Mouse (Mus musculus): ENCODE data around the gene Eng.

Gene Eng

DNA sequence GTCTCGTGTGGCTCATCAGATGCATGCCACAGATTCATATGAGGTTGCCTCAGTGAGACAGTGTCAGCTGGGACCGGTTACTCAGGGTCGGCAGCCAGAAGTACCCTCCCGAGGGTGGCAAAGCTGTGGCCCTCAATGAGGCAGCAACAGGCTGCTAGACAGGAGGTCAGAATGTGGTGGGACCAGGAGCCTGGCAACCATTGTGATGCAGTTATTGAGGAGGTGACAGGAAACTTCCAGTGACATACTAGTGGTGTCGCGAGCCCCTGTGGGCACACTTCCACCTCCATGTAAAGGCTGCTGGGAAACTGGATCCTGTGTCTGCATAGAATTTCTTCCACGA lies 24.9 kb upstream of the Eng start, which contains the start of gene Ak1:
Ak1 (plus strand) TSS at position 242 of the 343 bp plus-strand sequence.
- no peak for DNase-seq (ENCODE audit: low read depth in 2 of 2, low spot score in 2 of 2)

- no peak for DNase-seq (ENCODE audit: low read depth in 2 of 2, low spot score in 2 of 2)
Measured at GRCm38 (mm10) chr2:32624111-32624748, 22.2 kb upstream of the Eng start.

GRCm38 (mm10) chr2:32625212-32625872 lies 21.1 kb upstream of the Eng start:
- no peak for DNase-seq (ENCODE audit: low read depth in 2 of 2, low spot score in 2 of 2)

GRCm38 (mm10) chr2:32625873-32626694 lies 20.3 kb upstream of the Eng start:
- DNase-seq (ENCODE audit: low read depth in 2 of 2, low spot score in 2 of 2) = no peak

GRCm38 (mm10) chr2:32627266-32628043 lies 18.9 kb upstream of the Eng start:
- DNase-seq (ENCODE audit: low read depth in 2 of 2, low spot score in 2 of 2) = no peak

DNA sequence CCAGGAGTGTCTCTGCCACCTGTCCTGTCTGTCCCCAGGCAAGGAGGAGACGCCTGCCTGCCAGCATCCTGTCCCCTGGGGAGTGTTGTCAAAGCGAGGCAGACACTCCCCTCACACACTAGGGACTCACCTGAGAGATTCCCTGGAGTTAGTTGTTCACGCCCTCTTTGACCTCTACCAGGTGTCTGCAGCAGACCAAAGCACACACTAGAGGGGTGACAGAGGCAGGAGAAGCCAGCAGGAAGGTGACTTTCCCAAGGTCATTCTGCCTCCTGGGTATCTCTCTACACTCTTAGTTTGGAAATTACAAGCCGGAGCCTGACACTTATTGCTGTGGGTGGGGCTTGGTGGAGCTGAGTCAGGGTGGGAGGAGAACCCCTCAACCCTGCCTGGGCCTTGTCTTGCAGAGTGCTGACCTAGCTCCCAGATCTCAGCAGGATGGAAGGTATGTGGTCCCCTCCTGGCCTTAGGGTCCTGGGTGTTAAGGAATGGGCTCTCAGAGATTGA lies 18.3 kb upstream of the Eng start:
- no peak for DNase-seq (ENCODE audit: low read depth in 2 of 2, low spot score in 2 of 2)

- no peak for DNase-seq (ENCODE audit: low read depth in 2 of 2, low spot score in 2 of 2)
Measured at GRCm38 (mm10) chr2:32628729-32629128, 17.7 kb upstream of the Eng start.

- DNase-seq (ENCODE audit: low read depth in 2 of 2, low spot score in 2 of 2) = no peak
Measured at GRCm38 (mm10) chr2:32629276-32629976, 17.0 kb upstream of the Eng start.

DNA sequence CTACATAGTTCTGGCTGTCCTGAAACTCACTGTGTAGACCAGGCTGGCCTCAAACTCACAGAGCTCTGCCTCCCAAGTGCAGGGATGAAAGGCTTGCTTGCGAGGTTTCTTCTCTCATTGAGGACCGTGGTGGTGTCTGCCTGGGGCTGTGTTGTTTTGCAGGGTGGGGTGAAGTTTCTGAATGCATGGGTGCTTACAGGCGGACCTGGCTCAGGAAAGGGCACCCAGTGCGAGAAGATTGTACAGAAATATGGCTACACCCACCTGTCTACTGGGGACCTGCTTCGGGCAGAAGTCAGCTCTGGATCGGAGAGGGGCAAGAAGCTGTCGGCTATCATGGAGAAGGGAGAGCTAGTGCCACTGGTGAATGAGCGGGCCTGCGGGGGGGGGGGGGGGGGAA lies 16.4 kb upstream of the Eng start:
- DNase-seq (ENCODE audit: low read depth in 2 of 2, low spot score in 2 of 2) = no peak

- no peak for DNase-seq (ENCODE audit: low read depth in 2 of 2, low spot score in 2 of 2)
Measured at GRCm38 (mm10) chr2:32631046-32631445, 15.3 kb upstream of the Eng start.

DNA sequence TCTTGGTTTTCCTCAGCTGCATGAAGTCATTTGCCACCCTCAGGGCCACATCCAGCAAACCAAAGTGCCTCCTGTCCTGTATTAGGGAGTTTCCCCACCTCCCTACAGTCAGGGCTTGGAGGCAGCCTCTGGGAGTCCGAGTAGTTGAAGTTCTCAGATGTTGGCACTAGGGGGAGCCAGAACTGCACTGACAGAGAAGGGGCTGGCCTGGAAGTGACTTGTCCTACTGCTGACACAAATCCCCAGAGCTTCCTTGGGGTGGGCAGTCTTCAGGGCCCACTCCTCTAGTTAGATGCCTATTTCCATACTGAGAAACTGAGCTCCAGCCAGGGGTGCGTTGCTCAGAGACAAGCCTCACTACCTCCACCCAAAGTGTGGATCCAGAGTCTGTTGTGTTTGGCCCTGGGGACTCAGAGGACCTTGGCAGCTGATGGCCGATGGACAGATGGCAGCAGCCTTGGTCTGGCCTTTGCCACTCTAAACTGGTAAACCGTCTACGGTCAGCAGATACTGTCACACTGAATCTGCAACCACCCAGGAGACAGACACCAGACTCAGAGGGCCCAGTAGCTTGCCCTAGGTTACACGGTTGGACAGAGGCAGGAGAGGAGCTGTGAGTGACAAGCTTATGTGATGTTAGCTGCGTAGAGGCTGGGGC lies 14.5 kb upstream of the Eng start:
- DNase-seq (ENCODE audit: low read depth in 2 of 2, low spot score in 2 of 2) = peak; percentile 74 to 84

DNA sequence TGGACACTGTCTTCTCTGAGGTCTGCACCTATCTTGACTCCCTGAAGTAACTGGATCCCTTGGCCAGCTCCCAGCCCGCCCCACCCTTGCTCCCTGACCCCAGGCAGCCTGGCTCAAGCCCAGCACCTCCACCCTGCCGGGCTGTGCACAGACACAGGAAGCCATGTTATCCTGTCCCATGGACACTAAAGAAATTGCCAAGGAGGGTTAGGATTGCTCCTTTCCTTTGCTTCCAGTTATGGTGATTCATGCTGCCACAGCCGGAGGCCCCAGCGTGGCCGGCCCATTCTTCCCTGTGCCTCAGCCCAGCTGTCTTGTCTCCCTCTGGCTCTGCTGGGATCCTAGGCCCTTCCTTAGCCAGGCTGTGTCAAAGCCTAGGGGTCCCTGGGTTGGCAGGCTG lies 12.7 kb upstream of the Eng start:
- no peak for DNase-seq (ENCODE audit: low read depth in 2 of 2, low spot score in 2 of 2)

GRCm38 (mm10) chr2:32634277-32635105 lies 11.9 kb upstream of the Eng start:
- no peak for DNase-seq (ENCODE audit: low read depth in 2 of 2, low spot score in 2 of 2)

DNA sequence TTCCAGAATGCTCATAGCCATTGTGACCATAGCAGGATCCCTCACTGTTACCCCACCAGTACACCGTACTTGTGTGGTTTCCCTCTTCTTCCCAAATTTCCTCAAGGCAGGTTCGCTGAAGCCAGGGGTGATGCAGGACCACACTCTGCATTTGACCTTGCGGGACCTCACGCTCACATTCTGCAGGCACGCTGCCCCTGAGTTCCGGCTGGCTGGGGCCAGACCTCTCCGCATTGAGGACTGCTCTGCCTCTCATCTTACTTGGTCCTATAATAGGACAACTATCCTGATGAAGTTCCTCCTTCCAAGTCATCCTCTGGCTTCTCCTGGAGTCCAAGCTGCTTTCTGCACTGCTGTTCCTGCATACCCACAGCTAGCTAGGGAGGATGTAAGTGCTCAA lies 9.8 kb upstream of the Eng start:
- DNase-seq (ENCODE audit: low read depth in 2 of 2, low spot score in 2 of 2) = no peak

DNA sequence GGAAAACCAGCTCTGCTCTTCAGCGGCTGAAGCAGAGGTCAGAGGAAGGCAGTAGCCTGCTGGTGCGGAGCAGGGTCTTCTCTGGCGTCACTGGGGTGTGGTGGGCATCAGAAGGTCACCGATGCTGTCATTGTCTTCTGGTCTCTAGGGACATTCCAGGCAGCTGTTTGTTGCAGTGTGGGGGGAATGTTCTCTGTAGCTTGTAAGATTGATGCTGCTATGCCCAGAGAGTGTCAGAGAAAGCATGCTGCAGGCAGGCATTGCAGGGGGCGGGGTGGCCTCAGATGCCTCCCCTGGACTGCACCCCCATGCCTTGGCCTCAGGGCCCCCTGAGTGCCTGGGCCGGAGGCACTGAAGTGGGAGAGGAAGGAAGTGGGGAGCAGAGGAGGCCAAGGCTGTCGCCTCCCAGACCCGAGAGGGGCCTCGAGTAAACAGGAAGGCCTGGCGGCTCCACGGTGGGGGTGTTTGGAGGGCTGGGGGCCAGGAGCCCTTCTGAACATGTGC lies 8.6 kb upstream of the Eng start:
- DNase-seq (ENCODE audit: low read depth in 2 of 2, low spot score in 2 of 2) = peak; percentile 45 to 64

- no peak for DNase-seq (ENCODE audit: low read depth in 2 of 2, low spot score in 2 of 2)
Measured at GRCm38 (mm10) chr2:32639632-32640031, 6.8 kb upstream of the Eng start.

GRCm38 (mm10) chr2:32640550-32641051 lies 5.8 kb upstream of the Eng start:
- DNase-seq (ENCODE audit: low read depth in 2 of 2, low spot score in 2 of 2) = no peak

GRCm38 (mm10) chr2:32641810-32642209 lies 4.6 kb upstream of the Eng start:
- DNase-seq (ENCODE audit: low read depth in 2 of 2, low spot score in 2 of 2) = no peak

DNA sequence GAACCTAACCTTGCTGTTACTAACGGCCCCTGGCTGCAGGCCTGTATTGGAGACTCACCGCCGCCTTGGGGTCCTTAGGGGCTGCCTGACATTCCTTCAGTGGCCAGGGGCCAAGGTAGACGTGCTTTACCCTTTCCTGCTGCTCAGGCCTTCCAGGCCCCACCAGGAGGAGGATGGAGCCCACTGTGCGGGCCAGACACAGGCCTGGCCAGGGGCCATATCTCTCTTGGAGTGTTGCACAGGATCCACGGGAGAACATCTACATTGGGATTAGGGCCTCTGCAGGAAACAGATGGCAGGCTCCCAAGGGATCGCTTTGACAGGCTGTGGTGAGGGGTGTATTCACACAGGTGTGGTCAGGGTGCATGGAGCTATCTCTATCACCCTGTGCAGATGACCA lies 3.6 kb upstream of the Eng start:
- no peak for DNase-seq (ENCODE audit: low read depth in 2 of 2, low spot score in 2 of 2)
